Mouse (Mus musculus) spleen, adult 2 months (tissue): ENCODE results near the gene Itpr3.

Experiments
- CTCF ChIP-seq: fragments of 200-500 bp; IDR thresholded peaks from 2 replicates; pipeline ENCODE4 v1.5.1; 2011; ENCODE audit warnings: mild to moderate bottlenecking, inconsistent platforms; ENCODE audit not compliant: insufficient read depth, insufficient read length, insufficient replicate concordance; ENCODE audit errors: extremely low read depth
- POLR2A ChIP-seq: fragments of 200-500 bp; IDR thresholded peaks from 2 replicates; pipeline ENCODE4 v1.6.1; 2011; ENCODE audit warnings: low read depth, low read length, inconsistent platforms

- no peak for TF ChIP-seq CTCF
- no peak for TF ChIP-seq POLR2A
These were observed 97.8 kb downstream of the Itpr3 start for GRCm38 (mm10) chr17:27154881-27155280.
